Mouse (Mus musculus): ENCODE data around the gene Hap1.
"Not testable (repeated sequence)": the region's sequence is repeated elsewhere in the genome, so short reads cannot be mapped to it uniquely, and the experiment has no call there.

Gene Hap1

GRCm38 (mm10) chr11:100388588-100388987, 32.7 kb upstream of the Hap1 start:
- DNase-seq: no peak

DNA sequence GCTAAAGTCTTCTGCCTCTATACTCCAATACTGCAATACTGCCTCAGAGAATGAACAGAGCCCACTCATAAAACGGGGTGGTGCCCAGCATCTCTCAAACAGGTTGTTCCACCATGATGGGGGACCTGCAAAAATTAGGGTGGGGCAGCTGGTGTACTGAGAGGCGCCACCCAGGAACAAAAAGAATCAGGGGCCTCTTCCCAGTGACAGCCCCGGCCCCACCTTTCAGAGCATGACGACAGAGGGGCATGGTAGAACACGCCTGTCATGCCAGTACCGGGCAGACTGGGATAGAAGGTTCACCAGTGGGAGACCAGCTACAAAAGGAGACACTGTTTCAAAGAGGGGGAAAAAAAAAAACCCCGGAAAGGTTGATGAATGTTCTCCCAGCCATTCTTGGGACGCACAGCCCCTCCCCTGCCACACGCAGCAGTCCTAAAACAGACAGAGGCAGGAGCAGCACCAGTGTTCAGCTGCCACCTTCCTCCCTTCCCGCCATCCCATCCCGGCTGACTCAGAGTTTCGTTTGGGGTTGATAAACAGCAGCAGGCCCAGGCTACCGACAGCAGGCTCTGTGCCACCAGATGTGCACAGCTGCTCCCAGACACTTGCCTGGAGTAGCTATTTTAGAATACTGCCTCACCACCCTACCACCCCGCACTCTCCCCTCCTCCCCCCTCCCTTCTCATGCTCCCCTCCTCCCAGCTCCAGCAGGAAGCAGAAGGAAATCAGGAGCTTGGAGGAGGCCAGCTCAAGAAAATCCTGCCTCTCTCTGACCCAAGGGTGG, 31.9 kb upstream of the Hap1 start:
- DNase-seq: no peak

DNA sequence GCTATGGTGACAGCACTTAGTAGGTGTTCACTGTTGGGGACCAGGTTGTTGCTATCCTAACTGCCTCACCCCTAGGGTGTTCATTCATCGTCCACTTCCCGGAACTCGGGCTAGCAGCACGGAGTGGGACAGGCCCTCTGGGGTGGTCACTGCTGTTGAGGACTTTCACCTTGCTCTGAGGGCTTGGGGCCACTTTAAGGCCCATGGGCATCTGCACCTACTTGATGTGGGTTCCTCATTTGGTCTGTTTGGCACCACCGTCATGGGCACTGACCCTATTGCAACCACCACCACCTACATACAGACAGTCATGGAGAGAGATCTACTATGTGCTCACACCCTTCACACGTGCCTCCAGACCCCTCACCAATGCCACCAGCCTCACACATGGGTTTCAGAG, 31.2 kb upstream of the Hap1 start:
- no peak for DNase-seq

- no peak for DNase-seq
Measured at GRCm38 (mm10) chr11:100386586-100386985, 30.7 kb upstream of the Hap1 start.

GRCm38 (mm10) chr11:100385016-100385415, 29.1 kb upstream of the Hap1 start:
- no peak for DNase-seq

- DNase-seq: no peak
Measured at GRCm38 (mm10) chr11:100382682-100383081, 26.8 kb upstream of the Hap1 start.

GRCm38 (mm10) chr11:100379311-100379710, 23.4 kb upstream of the Hap1 start:
- DNase-seq: no peak

- no peak for DNase-seq
Measured at GRCm38 (mm10) chr11:100378446-100378845, 22.5 kb upstream of the Hap1 start.

- DNase-seq: no peak
Measured at GRCm38 (mm10) chr11:100377989-100378388, 22.1 kb upstream of the Hap1 start.

GRCm38 (mm10) chr11:100376746-100377389, 20.9 kb upstream of the Hap1 start:
- no peak for DNase-seq

- no peak for DNase-seq
Measured at GRCm38 (mm10) chr11:100376005-100376404, 20.1 kb upstream of the Hap1 start.

DNA sequence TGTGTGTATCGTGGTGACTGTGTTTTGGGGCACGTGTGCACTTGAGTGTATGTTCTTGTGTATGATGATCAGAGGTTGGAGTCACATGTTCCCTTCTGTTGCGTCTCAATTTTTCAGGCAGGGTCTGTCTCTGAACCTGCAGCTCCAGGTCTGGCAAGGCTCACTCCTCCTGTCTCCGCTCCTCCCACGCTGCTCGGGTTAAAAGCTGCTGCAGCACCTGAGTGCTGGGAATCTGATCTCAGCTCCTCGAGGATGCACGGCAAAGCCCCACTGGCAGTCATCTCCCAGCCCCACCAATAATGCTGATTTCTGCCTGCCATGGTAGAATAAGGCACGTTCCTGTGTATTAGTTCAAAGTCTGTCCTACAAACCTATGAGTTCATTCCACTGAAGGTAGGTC, 19.2 kb upstream of the Hap1 start:
- no peak for DNase-seq

DNA sequence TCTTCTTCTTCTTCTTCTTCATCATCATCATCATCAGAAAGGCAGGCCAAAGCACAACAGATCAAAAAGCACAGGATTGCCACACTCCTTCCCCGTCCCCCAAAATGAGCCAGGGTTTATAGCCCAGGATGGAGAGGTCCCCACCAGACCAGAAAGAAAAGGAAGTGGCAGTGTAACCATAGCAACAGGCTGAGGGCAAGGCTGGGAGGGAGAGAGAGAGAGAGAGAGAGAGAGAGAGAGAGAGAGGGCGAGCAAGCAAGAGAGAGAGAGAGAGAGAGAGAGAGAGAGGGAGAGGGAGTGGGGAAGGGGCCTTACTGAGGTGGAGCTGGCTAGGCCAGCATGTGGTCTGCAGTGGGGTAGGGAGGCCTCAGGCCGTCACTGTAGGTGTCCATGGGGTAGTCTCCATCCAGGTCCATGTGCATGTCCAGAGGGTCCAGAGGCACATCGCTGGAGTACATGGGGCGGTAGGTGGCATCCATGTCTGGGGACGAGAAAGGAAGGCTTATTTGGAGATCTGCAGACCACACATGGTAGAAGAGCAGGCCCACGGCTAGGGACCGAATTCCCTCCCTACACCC, 16.1 kb upstream of the Hap1 start:
- no peak for DNase-seq

GRCm38 (mm10) chr11:100369822-100370221, 13.9 kb upstream of the Hap1 start:
- DNase-seq: no peak

DNA sequence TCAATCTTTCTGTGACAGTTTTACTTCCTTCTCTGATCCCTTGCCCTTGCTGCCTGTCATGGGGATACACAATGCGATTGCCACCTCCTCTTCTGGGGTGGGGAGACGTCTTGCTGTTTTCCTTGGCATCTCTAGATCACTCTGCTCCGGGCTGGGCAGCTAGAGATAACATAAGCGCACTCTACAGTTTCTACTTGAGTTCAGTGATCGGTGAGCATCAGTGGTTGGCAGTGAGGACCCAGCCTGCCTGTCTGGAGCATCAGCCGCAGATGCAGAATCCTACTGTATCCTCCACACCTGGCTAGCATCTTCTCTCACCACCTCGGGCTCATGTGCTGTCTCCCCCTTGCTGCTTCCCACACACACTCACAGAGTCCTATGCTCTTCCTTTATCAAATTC, 13.2 kb upstream of the Hap1 start:
- no peak for DNase-seq

- DNase-seq: peak; percentile 85
Measured at GRCm38 (mm10) chr11:100362979-100363562, 7.1 kb upstream of the Hap1 start.

- DNase-seq: peak; percentile 86
Measured at GRCm38 (mm10) chr11:100362209-100362978, 6.5 kb upstream of the Hap1 start.

DNA sequence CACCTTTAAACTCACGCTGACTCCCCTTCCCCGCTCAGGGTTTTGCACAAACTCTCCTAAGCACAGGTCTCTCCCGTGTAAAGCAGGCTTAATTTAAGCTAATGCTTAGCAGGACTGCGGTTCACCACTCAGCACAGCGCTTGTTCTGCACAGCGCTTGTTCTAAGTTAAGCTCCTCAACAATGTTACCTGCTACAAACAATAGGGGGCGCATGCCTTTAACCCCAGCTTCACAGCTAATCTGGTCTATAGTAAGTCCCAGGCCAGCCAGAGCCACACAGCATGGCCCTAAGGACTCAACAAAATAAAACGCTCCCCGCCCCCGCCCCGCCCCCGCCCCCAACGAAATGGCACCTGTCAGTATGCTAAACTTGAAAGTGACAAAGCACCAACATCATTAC, 5.1 kb upstream of the Hap1 start:
- DNase-seq: not testable (repeated sequence)

GRCm38 (mm10) chr11:100360175-100360574, 4.2 kb upstream of the Hap1 start:
- DNase-seq: no peak

- DNase-seq: no peak
Measured at GRCm38 (mm10) chr11:100357408-100357807, 1.5 kb upstream of the Hap1 start.

DNA sequence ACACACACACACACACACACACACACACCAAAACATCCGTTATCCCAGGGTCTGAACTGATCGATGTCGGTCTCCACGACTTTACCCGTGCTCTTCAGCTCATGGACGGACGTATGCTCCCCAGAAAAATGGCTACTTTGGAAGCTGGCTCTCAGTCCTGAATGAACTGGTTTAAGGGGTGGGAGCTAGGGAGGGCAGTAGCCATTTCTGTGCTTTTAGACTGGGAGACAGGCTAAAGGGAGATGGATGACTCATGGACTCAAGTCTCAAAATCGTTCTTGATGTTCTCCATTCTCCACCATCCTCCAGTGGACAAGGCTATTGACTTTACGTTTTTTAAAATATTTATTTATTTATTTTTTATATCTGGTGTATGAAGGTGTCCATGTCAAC, 887 bp upstream of the Hap1 start:
- no peak for DNase-seq

GRCm38 (mm10) chr11:100355151-100355951, 577 bp downstream of the Hap1 start:
- peak; percentile 75 for DNase-seq

Measured in thymus, postnatal 4 days (tissue).